Mouse (Mus musculus): Measurements from ENCODE around the gene Hoxc11. TPM values are rescaled to one million over a fixed set of nuclear protein-coding genes. Genes with fewer than 3 reads are reported as not detected.

Gene Hoxc11
- polyA plus RNA-seq, 1 experiment from 2014 or later: 1.7 TPM

DNA sequence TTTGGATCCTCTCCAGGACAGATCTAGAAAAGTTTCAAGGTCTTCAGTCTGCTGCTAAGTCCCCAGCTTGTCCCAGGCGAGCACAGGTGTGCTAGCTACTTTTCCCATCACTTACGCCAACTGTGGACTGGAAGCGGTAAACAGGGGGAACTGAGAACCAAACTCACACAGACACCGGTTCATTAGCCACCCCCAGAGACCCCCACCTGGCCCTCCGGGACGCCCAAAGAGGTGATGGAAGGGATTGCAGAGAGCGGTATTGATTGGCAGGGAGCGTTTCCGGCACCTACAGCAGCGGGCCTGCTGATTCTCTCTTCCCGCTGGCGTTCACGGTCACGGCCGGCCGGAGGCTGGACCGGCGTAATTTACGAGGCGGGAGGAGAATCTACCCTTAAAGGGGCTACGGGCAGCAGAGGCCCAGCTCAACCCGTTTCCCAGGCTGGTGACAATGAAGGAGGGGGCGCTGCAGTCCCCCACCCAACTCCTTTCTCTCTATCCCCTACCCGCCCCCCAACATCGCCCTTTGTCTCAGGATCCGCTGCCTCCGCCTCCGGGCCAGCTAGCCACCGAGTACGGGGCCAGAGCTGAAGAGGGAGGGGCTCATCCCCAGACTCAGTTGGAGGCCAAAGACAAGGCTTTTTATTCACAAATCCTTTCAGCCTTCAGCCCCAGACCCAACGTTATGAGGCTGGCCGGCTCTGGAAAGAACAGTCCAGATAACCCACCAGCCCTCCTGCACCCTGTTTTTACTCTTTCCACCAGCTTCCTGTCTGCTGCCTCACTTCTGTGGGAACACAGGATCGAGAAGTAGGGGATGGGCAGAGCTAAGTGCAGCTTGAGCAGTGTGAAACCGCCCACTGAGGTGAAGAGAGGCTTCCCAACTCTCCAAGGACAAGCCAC lies 14.7 kb upstream of the Hoxc11 start:
- ATAC-seq (ENCODE audit: insufficient number of reproducible peaks, low FRiP score, low TSS enrichment, low read depth): no peak
- no peak overlapping the region for H3K27ac ChIP-seq
- H3K9me3 ChIP-seq: no peaks in the 10 kb centered on the region
- peaks cover 96% of the 10 kb centered on the region for H3K27me3 ChIP-seq
- H3K36me3 ChIP-seq: no peaks in the 10 kb centered on the region
- H3K9ac ChIP-seq: no peak overlapping the region
- 8% methylated on average over 34 of the region's 34 CpGs for WGBS
- peaks cover 28% of the 10 kb centered on the region for H3K4me1 ChIP-seq
- peak overlapping the region; percentile 6; the same call in 1 of the 2 replicates for H3K4me3 ChIP-seq
- peak overlapping the region; percentile 31 for H3K4me2 ChIP-seq

- H3K9me3 ChIP-seq: no peaks in the 10 kb centered on the region
- H3K4me1 ChIP-seq: peaks cover 17% of the 10 kb centered on the region
- no peak for ATAC-seq (ENCODE audit: insufficient number of reproducible peaks, low FRiP score, low TSS enrichment, low read depth)
- H3K4me3 ChIP-seq: peak overlapping the region; percentile 33
- no peaks in the 10 kb centered on the region for H3K36me3 ChIP-seq
- peaks cover 95% of the 10 kb centered on the region for H3K27me3 ChIP-seq
- WGBS: 2% methylated on average over 51 of the region's 53 CpGs
- H3K27ac ChIP-seq: no peak overlapping the region
- H3K4me2 ChIP-seq: peak overlapping the region; percentile 48
- H3K9ac ChIP-seq: no peak overlapping the region
Measured at GRCm38 (mm10) chr15:102942739-102943467, 11.3 kb upstream of the Hoxc11 start.

- WGBS: 15% methylated on average over 5 of the region's 5 CpGs
Measured at GRCm38 (mm10) chr15:102943468-102943813, 10.8 kb upstream of the Hoxc11 start.

DNA sequence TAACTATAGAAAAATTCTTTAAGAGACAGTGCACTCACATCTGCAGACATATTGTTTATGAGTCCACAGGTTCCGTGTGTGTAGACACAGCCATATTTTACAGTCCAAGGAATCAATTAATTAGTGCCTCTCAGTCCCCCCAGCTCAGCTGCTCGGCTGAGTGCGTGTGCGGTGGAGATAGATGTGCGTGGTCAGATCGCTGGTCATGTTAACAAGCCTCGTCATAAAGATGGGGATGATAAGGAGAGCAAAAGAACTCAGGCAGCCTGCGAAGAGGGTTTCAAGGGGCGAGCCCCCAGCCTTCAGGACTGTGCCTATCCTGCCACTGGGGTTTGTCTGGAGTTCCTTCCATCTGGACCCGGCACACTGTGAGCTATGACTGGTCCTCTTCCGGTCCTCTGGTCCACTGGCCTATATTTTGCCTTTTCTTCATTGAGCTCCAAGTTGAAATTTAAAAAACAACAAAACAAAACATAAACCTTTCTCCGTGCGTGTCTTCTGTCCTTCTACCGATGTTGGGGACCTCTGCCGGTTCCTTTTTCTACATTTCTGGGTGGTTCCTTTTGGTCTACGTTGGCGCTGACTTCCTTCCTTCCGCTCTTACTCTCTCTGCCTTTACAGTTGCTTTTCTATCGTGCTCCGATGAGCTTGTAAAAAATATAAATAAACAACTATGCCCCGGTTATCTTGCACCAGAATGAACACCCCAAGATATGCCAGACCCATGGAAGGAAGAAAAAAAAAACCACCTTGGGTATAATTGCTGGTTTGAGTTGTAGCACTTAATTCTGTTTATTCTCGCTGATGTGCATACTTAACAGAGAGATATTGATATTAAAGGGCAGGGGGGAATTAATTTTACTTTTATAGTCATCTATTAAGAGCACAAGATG lies 8.8 kb upstream of the Hoxc11 start:
- no peak for ATAC-seq (ENCODE audit: insufficient number of reproducible peaks, low FRiP score, low TSS enrichment, low read depth)
- Histone ChIP-seq H3K4me1 (peaks cover 12% of the 10 kb centered on the region), H3K27me3 (peaks cover 90% of the 10 kb centered on the region), H3K27ac (no peak overlapping the region), H3K4me3 (no peak overlapping the region), H3K9ac (no peak overlapping the region), H3K36me3 (no peaks in the 10 kb centered on the region), H3K9me3 (no peaks in the 10 kb centered on the region), H3K4me2 (no peak overlapping the region)
- WGBS: 19% methylated on average over 22 of the region's 22 CpGs

More at GRCm38 (mm10) chr15:102943468-102943813, 10.8 kb upstream of the Hoxc11 start:
- Histone ChIP-seq H3K9me3 (no peaks in the 10 kb centered on the region), H3K4me2 (peak overlapping the region; percentile 48), H3K27ac (no peak overlapping the region), H3K36me3 (no peaks in the 10 kb centered on the region), H3K4me1 (peaks cover 17% of the 10 kb centered on the region), H3K27me3 (peaks cover 95% of the 10 kb centered on the region), H3K9ac (no peak overlapping the region), H3K4me3 (peak overlapping the region; percentile 33)
- ATAC-seq (ENCODE audit: insufficient number of reproducible peaks, low FRiP score, low TSS enrichment, low read depth): no peak

- H3K36me3 ChIP-seq: no peaks in the 10 kb centered on the region
- H3K9ac ChIP-seq: no peak overlapping the region
- H3K27me3 ChIP-seq: peaks cover 90% of the 10 kb centered on the region
- no peak overlapping the region for H3K27ac ChIP-seq
- H3K4me3 ChIP-seq: no peak overlapping the region
- no peaks in the 10 kb centered on the region for H3K9me3 ChIP-seq
- H3K4me2 ChIP-seq: peak overlapping the region; percentile 14; the same call in 1 of the 2 replicates
- 6% methylated on average over 9 of the region's 9 CpGs for WGBS
- peaks cover 12% of the 10 kb centered on the region for H3K4me1 ChIP-seq
- no peak for ATAC-seq (ENCODE audit: insufficient number of reproducible peaks, low FRiP score, low TSS enrichment, low read depth)
Measured at GRCm38 (mm10) chr15:102947276-102947675, 7.0 kb upstream of the Hoxc11 start.

GRCm38 (mm10) chr15:102948842-102949241 lies 5.4 kb upstream of the Hoxc11 start:
- Histone ChIP-seq H3K27me3 (peaks cover 93% of the 10 kb centered on the region), H3K4me2 (no peak overlapping the region), H3K36me3 (no peaks in the 10 kb centered on the region), H3K4me3 (no peak overlapping the region), H3K9ac (no peak overlapping the region), H3K9me3 (no peaks in the 10 kb centered on the region), H3K27ac (no peak overlapping the region), H3K4me1 (peaks cover 2% of the 10 kb centered on the region; the same call in 1 of the 2 replicates)
- ATAC-seq (ENCODE audit: insufficient number of reproducible peaks, low FRiP score, low TSS enrichment, low read depth): no peak
- WGBS: 27% methylated on average over 2 of the region's 2 CpGs

DNA sequence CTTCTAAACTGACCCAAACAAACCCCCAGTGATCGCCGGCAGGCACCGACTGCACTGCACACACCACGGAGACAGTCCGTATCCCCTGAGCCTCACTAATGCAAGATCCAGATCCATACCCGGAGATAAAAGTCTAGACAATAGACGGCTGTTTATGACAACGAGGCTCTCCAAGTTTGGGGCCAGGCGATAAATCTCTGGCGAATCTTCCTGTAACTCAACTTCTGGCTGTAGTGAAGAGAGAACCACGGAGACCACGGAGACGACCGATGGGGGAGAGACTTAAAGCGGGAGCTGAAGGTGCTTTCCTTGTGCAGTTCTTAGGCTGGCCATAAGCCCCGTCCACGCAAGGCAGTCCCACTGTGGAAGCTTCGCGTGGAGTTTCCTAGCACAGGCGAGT lies 4.5 kb upstream of the Hoxc11 start:
- no peak overlapping the region for H3K4me2 ChIP-seq
- H3K9ac ChIP-seq: no peak overlapping the region
- 5% methylated on average over 20 of the region's 20 CpGs for WGBS
- no peak for ATAC-seq (ENCODE audit: insufficient number of reproducible peaks, low FRiP score, low TSS enrichment, low read depth)
- peaks cover 93% of the 10 kb centered on the region for H3K27me3 ChIP-seq
- H3K36me3 ChIP-seq: no peaks in the 10 kb centered on the region
- no peak overlapping the region for H3K27ac ChIP-seq
- H3K4me1 ChIP-seq: peaks cover 8% of the 10 kb centered on the region
- no peak overlapping the region for H3K4me3 ChIP-seq
- H3K9me3 ChIP-seq: no peaks in the 10 kb centered on the region

DNA sequence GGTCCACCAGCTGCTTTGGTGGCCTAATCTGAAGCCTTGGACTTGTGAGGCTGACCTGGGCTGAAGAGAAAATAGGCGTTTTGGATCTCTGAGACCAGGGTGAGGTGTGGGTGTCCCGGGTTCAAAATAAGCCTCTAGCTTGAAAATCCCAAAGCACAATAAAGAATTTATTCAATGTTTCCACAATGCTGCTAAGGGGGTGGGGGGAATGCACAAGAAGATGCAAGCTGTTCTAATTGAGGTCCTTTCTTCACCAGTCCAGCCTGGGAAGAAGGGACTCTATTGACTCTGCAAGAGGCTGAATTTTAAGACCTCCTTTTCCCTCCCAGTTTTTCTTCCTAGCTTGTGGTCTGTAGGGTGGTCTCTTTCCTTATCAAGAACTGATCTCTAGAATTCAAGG lies 3.4 kb upstream of the Hoxc11 start:
- Histone ChIP-seq H3K27ac (no peak overlapping the region), H3K4me2 (no peak overlapping the region), H3K36me3 (no peaks in the 10 kb centered on the region), H3K9ac (no peak overlapping the region), H3K4me3 (no peak overlapping the region; the same call in 1 of the 2 replicates), H3K27me3 (peaks cover 91% of the 10 kb centered on the region), H3K4me1 (peaks cover 15% of the 10 kb centered on the region), H3K9me3 (no peaks in the 10 kb centered on the region)
- no peak for ATAC-seq (ENCODE audit: insufficient number of reproducible peaks, low FRiP score, low TSS enrichment, low read depth)
- 22% methylated on average over 2 of the region's 2 CpGs for WGBS

DNA sequence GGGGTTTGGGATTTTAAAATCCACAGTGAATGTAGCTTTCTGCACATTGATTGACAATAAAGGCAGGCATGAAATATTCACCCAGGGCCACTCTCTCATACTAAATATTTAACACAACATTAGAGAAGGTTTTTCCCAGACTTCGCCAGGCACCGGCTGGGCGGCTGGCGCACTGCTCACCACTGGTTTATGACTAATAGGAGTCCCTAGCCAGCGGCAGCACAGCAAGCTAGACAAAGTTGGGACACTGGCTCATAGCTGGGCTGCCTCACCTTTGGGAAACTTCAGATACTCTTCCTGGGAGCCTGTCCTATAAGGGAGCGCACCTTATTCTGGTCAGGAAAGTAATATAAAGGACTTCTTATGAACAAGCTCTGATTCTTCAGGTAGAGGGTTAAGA lies 666 bp upstream of the Hoxc11 start:
- peak overlapping the region; percentile 45; the same call in 1 of the 2 replicates for H3K4me3 ChIP-seq
- H3K36me3 ChIP-seq: no peaks in the 10 kb centered on the region
- peaks cover 89% of the 10 kb centered on the region for H3K27me3 ChIP-seq
- H3K27ac ChIP-seq: no peak overlapping the region
- no peaks in the 10 kb centered on the region for H3K9me3 ChIP-seq
- peaks cover 19% of the 10 kb centered on the region for H3K4me1 ChIP-seq
- no peak overlapping the region for H3K9ac ChIP-seq
- H3K4me2 ChIP-seq: peak overlapping the region; percentile 43; the same call in 1 of the 2 replicates
- ATAC-seq (ENCODE audit: insufficient number of reproducible peaks, low FRiP score, low TSS enrichment, low read depth): no peak
- WGBS: 11% methylated on average over 6 of the region's 6 CpGs

GRCm38 (mm10) chr15:102955007-102955382 lies 768 bp downstream of the Hoxc11 start:
- peak overlapping the region; percentile 43 for H3K4me2 ChIP-seq
- H3K27ac ChIP-seq: peak overlapping the region; percentile 57
- peaks cover 84% of the 10 kb centered on the region for H3K27me3 ChIP-seq
- H3K9ac ChIP-seq: peak overlapping the region; percentile 33
- H3K9me3 ChIP-seq: no peaks in the 10 kb centered on the region
- H3K36me3 ChIP-seq: no peaks in the 10 kb centered on the region
- no peak for ATAC-seq (ENCODE audit: insufficient number of reproducible peaks, low FRiP score, low TSS enrichment, low read depth)
- peaks cover 25% of the 10 kb centered on the region for H3K4me1 ChIP-seq
- peak overlapping the region; percentile 45 for H3K4me3 ChIP-seq
- WGBS: 2% methylated on average over 28 of the region's 28 CpGs

GRCm38 (mm10) chr15:102955833-102956640 lies 1.8 kb downstream of the Hoxc11 start:
- peak overlapping the region; percentile 45 for H3K4me3 ChIP-seq
- peak overlapping the region; percentile 43 for H3K4me2 ChIP-seq
- 2% methylated on average over 40 of the region's 40 CpGs for WGBS
- no peaks in the 10 kb centered on the region for H3K36me3 ChIP-seq
- peaks cover 28% of the 10 kb centered on the region for H3K4me1 ChIP-seq
- no peaks in the 10 kb centered on the region for H3K9me3 ChIP-seq
- peaks cover 85% of the 10 kb centered on the region for H3K27me3 ChIP-seq
- ATAC-seq (ENCODE audit: insufficient number of reproducible peaks, low FRiP score, low TSS enrichment, low read depth): no peak
- peak overlapping the region; percentile 22 for H3K27ac ChIP-seq
- H3K9ac ChIP-seq: 0 out of 2 replicates have a peak overlapping the region, but pooled peaks have one; percentile 11
